Mouse (Mus musculus) right cerebral cortex, adult 18-20 months (tissue): ENCODE results near the gene Mad1l1.
"Not testable (repeated sequence)": the region's sequence is repeated elsewhere in the genome, so short reads cannot be mapped to it uniquely, and the experiment has no call there.

Source experiments
- DNase-seq: peaks from one replicate; pipeline ENCODE4 v3.0.0; 2022; ENCODE audit warnings: mixed read lengths

Gene Mad1l1

GRCm38 (mm10) chr5:140321042-140321755, at the start of gene Mad1l1, which contains the start of gene Nudt1:
Gene Mad1l1, minus strand, starts transcription at chr5:140321552.
Gene Nudt1, plus strand, starts transcription at chr5:140321656.
- DNase-seq = peak; percentile 91

GRCm38 (mm10) chr5:140370446-140371254, 49.3 kb upstream of the Mad1l1 start:
- DNase-seq = no peak

GRCm38 (mm10) chr5:140369466-140369865, 48.1 kb upstream of the Mad1l1 start:
- no peak for DNase-seq

- no peak for DNase-seq
Observed at GRCm38 (mm10) chr5:140368926-140369325, 47.6 kb upstream of the Mad1l1 start.

- DNase-seq = not testable (repeated sequence)
Observed at GRCm38 (mm10) chr5:140368126-140368525, 46.8 kb upstream of the Mad1l1 start.

- DNase-seq = no peak
Observed at GRCm38 (mm10) chr5:140364415-140364814, 43.1 kb upstream of the Mad1l1 start.

- DNase-seq = no peak
Observed at GRCm38 (mm10) chr5:140359930-140360674, 38.8 kb upstream of the Mad1l1 start.

GRCm38 (mm10) chr5:140357466-140357865, 36.1 kb upstream of the Mad1l1 start:
- no peak for DNase-seq

- DNase-seq = no peak
Observed at GRCm38 (mm10) chr5:140355934-140356333, 34.6 kb upstream of the Mad1l1 start.

GRCm38 (mm10) chr5:140352352-140352751, 31.0 kb upstream of the Mad1l1 start:
- no peak for DNase-seq

- DNase-seq = no peak
Observed at GRCm38 (mm10) chr5:140350731-140351497, 29.6 kb upstream of the Mad1l1 start.

- DNase-seq = no peak
Observed at GRCm38 (mm10) chr5:140349882-140350281, 28.5 kb upstream of the Mad1l1 start.

- DNase-seq = no peak
Observed at GRCm38 (mm10) chr5:140346050-140346449, 24.7 kb upstream of the Mad1l1 start.

- no peak for DNase-seq
Observed at GRCm38 (mm10) chr5:140345244-140345643, 23.9 kb upstream of the Mad1l1 start.

GRCm38 (mm10) chr5:140342880-140343279, 21.5 kb upstream of the Mad1l1 start:
- DNase-seq = no peak

GRCm38 (mm10) chr5:140339836-140340235, 18.5 kb upstream of the Mad1l1 start:
- DNase-seq = no peak

- DNase-seq = no peak
Observed at GRCm38 (mm10) chr5:140338779-140339178, 17.4 kb upstream of the Mad1l1 start.

- no peak for DNase-seq
Observed at GRCm38 (mm10) chr5:140336680-140337079, 15.3 kb upstream of the Mad1l1 start.

- DNase-seq = no peak
Observed at GRCm38 (mm10) chr5:140333631-140334030, 12.3 kb upstream of the Mad1l1 start.

GRCm38 (mm10) chr5:140332519-140332918, 11.2 kb upstream of the Mad1l1 start:
- DNase-seq = no peak

- peak; percentile 76 for DNase-seq
Observed at GRCm38 (mm10) chr5:140331615-140332512, 10.5 kb upstream of the Mad1l1 start, which contains the start of gene Mrm2. Gene Mrm2, minus strand, starts transcription at chr5:140331898.
